Mouse (Mus musculus) intestine, embryonic 16.5 days (tissue): ENCODE data around the gene Clint1. TPM values are rescaled to one million over a fixed set of nuclear protein-coding genes. Genes with fewer than 3 reads are reported as not detected.

Source experiments
- ATAC-seq: fragments of 200-750 bp; cut with Nextera tagmentation; 2 replicates; pipeline ENCODE4 v1.8.0; 2017; ENCODE audit warnings: moderate TSS enrichment, moderate library complexity
- H3K27ac ChIP-seq: fragments of 300-500 bp; sonication (generic); 2 replicates; pipeline ENCODE4 v1.5.1; 2014; ENCODE audit warnings: mild to moderate bottlenecking, low read length
- H3K27me3 ChIP-seq: fragments of 300-500 bp; sonication (generic); replicated peaks from 2 replicates; pipeline ENCODE4 v1.6.1; 2014; ENCODE audit warnings: low read length, control low read depth, mixed read lengths; ENCODE audit not compliant: control insufficient read depth, insufficient read depth
- H3K36me3 ChIP-seq: fragments of 300-500 bp; sonication (generic); 2 replicates; pipeline ENCODE4 v1.6.1; 2014; ENCODE audit warnings: low read length, control low read depth; ENCODE audit not compliant: control insufficient read depth, insufficient read depth
- H3K4me1 ChIP-seq: fragments of 300-500 bp; sonication (generic); 2 replicates; pipeline ENCODE4 v1.6.1; 2014; ENCODE audit warnings: low read length, control low read depth, mixed read lengths; ENCODE audit not compliant: control insufficient read depth, insufficient read depth
- H3K4me2 ChIP-seq: fragments of 300-500 bp; sonication (generic); 2 replicates; pipeline ENCODE4 v1.6.1; 2014; ENCODE audit warnings: low read depth, low read length, control low read depth
- H3K4me3 ChIP-seq: fragments of 300-500 bp; sonication (generic); 2 replicates; pipeline ENCODE4 v1.5.1; 2014; ENCODE audit warnings: mild to moderate bottlenecking, low read length
- H3K9ac ChIP-seq: fragments of 300-500 bp; sonication (generic); 2 replicates; pipeline ENCODE4 v1.6.1; 2014; ENCODE audit warnings: low read depth, low read length
- H3K9me3 ChIP-seq: fragments of 300-500 bp; sonication (generic); 2 replicates; pipeline ENCODE4 v1.6.1; 2016; ENCODE audit warnings: low read length, control low read depth; ENCODE audit not compliant: control insufficient read depth
- WGBS: fragments of 180-500 bp; shearing (Covaris S2); extraction: QIAGEN DNeasy Blood & Tissue Kit; methylation state at CpG from one replicate; pipeline ENCODE4 v1.1.7; 2014; 5-methylcytosine and 5-hydroxymethylcytosine counted together
- polyA plus RNA-seq: library from polyadenylated mRNA; unstranded; fragments of >200 nt; fragmentation: Nextera tagmentation; extraction: Ambion mirVana; gene quantifications from 2 replicates; pipeline ENCODE4 v1.2.1, GENCODE M21; 2015

Gene Clint1
- polyA plus RNA-seq, 1 experiment from 2014 or later: 101 TPM

DNA sequence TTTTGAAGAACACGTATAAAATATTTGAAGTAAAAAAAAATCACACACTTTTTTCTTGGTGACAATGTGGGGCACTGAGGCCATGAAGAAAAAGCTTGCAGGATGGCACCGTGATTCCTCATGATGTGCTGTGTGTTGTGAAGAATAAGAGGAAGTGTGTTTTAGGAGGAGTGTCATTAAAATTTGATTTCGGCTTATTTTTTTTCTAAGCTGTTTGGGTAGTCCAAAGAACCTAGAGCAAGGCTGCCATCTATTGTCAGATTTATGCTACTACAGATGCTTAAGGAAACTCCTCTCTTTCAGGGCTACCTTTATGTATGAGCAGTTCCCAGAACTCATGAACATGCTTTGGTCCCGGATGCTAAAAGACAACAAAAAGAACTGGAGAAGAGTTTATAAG is 32.2 kb downstream of the Clint1 start:
- H3K36me3 ChIP-seq: 0 out of 2 replicates have a peak, but pooled peaks cover 4% of the 10 kb centered on the region
- no peak overlapping the region for H3K9ac ChIP-seq
- H3K27ac ChIP-seq: no peak overlapping the region
- H3K9me3 ChIP-seq: no peaks in the 10 kb centered on the region
- no peaks in the 10 kb centered on the region for H3K27me3 ChIP-seq
- H3K4me3 ChIP-seq: no peak overlapping the region
- H3K4me2 ChIP-seq: no peak overlapping the region
- peaks cover 20% of the 10 kb centered on the region for H3K4me1 ChIP-seq
- 47% methylated on average over 4 of the region's 4 CpGs for WGBS
- no peak for ATAC-seq

- Histone ChIP-seq H3K4me2 (no peak overlapping the region), H3K4me3 (no peak overlapping the region), H3K4me1 (peaks cover 15% of the 10 kb centered on the region), H3K9ac (no peak overlapping the region), H3K36me3 (0 out of 2 replicates have a peak, but pooled peaks cover 8% of the 10 kb centered on the region), H3K27me3 (no peaks in the 10 kb centered on the region), H3K27ac (no peak overlapping the region), H3K9me3 (no peaks in the 10 kb centered on the region)
- no peak for ATAC-seq
- WGBS: 85% methylated on average over 5 of the region's 5 CpGs
These were observed 33.9 kb downstream of the Clint1 start for GRCm38 (mm10) chr11:45885606-45886230.

- H3K36me3 ChIP-seq: peaks cover 10% of the 10 kb centered on the region; the same call in 1 of the 2 replicates
- H3K4me2 ChIP-seq: no peak overlapping the region
- peaks cover 11% of the 10 kb centered on the region for H3K4me1 ChIP-seq
- no peaks in the 10 kb centered on the region for H3K9me3 ChIP-seq
- ATAC-seq: no peak
- H3K27ac ChIP-seq: no peak overlapping the region
- no peak overlapping the region for H3K4me3 ChIP-seq
- H3K9ac ChIP-seq: no peak overlapping the region
- no peaks in the 10 kb centered on the region for H3K27me3 ChIP-seq
- 87% methylated on average over 5 of the region's 5 CpGs for WGBS
These were observed 34.7 kb downstream of the Clint1 start for GRCm38 (mm10) chr11:45886596-45886995.

DNA sequence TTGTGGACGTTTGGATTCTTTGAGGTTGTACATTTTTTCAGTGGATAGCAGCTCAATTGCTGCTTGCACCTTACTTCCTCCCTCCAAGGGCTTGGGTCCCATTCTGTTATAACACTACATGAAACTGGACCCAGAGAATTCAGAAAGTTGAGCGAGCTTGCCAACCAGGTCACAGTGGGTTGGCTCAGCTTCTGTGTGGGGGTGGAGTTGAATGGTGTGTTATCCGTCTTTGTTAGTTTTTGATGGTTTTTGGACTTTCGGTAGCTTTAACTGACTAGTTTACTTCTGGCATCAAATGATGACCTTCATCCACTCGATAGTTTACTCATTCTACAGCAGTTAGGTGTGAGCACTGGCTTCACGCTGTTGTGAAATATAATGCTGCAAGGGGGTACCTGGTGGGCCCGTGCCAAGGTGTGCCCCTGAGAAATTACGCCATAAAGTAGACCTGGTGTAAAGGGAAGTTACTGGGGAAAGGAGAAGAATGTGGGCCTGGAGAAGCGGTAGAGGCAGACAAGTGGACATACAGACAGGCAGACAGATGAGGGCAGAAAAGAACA is 36.7 kb downstream of the Clint1 start:
- Histone ChIP-seq H3K4me3 (no peak overlapping the region), H3K36me3 (peaks cover 13% of the 10 kb centered on the region), H3K27ac (no peak overlapping the region)

GRCm38 (mm10) chr11:45889981-45890380 is 38.1 kb downstream of the Clint1 start:
- Histone ChIP-seq H3K9ac (no peak overlapping the region), H3K27ac (no peak overlapping the region), H3K4me3 (no peak overlapping the region), H3K4me2 (no peak overlapping the region), H3K9me3 (no peaks in the 10 kb centered on the region), H3K27me3 (no peaks in the 10 kb centered on the region), H3K4me1 (no peaks in the 10 kb centered on the region), H3K36me3 (peaks cover 23% of the 10 kb centered on the region)
- ATAC-seq: no peak
- WGBS: 78% methylated on average over 3 of the region's 3 CpGs

More for the DNA sequence above, 36.7 kb downstream of the Clint1 start:
- Histone ChIP-seq H3K9me3 (no peaks in the 10 kb centered on the region), H3K4me1 (peaks cover 1% of the 10 kb centered on the region; the same call in 1 of the 2 replicates), H3K4me2 (no peak overlapping the region), H3K27me3 (no peaks in the 10 kb centered on the region), H3K9ac (no peak overlapping the region)
- no peak for ATAC-seq
- WGBS: 83% methylated on average over 9 of the region's 9 CpGs

DNA sequence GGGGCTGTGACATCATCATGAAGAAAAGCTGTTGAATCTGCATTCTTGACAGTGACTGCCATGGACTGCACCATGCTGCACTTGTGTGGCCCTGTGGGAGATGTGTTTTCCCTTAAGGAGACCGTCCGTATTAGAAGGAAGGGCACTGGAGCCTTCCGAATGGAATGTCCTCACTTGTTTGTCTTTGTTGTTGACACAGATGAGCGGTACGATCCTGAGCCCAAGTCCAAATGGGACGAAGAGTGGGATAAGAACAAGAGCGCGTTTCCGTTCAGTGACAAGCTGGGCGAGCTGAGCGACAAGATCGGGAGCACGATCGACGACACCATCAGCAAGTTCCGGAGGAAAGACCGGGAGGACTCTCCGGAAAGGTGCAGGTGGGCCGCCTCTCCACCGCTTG is 38.6 kb downstream of the Clint1 start:
- Histone ChIP-seq H3K9me3 (no peaks in the 10 kb centered on the region), H3K4me1 (no peaks in the 10 kb centered on the region), H3K27ac (no peak overlapping the region), H3K9ac (no peak overlapping the region), H3K36me3 (peaks cover 22% of the 10 kb centered on the region), H3K27me3 (no peaks in the 10 kb centered on the region), H3K4me2 (no peak overlapping the region), H3K4me3 (no peak overlapping the region)
- ATAC-seq: no peak
- 81% methylated on average over 20 of the region's 20 CpGs for WGBS

DNA sequence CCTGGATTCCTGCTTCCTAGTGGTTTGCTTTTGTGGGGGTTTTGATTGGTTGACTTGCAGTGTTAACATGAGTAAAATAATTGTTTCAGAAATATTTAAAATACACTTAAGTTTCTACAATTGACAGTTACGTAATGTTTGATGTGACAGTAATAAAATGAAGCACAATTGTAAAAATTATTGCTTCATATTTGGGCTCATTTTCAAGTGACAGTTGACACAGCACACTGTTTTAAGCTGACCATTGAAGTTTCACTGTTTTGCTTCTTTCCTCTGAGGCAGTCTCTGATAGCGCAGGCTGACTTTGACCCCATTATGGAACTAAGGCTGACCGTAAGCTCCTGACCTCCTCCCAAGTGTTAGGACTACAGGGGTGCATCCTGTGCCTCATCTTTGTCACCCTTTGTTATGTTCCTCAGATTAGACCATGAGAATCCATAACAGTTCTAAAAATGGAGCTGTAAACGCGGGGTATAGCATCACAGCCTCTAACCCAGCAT is 41.1 kb downstream of the Clint1 start:
- no peak overlapping the region for H3K9ac ChIP-seq
- H3K4me1 ChIP-seq: no peaks in the 10 kb centered on the region
- H3K4me2 ChIP-seq: no peak overlapping the region
- no peak overlapping the region for H3K27ac ChIP-seq
- H3K9me3 ChIP-seq: no peaks in the 10 kb centered on the region
- 92% methylated on average over 5 of the region's 5 CpGs for WGBS
- no peak for ATAC-seq
- no peak overlapping the region for H3K4me3 ChIP-seq
- peaks cover 20% of the 10 kb centered on the region for H3K36me3 ChIP-seq
- H3K27me3 ChIP-seq: no peaks in the 10 kb centered on the region

GRCm38 (mm10) chr11:45897392-45897791 is 45.5 kb downstream of the Clint1 start:
- H3K36me3 ChIP-seq: peaks cover 16% of the 10 kb centered on the region
- no peak overlapping the region for H3K4me2 ChIP-seq
- no peaks in the 10 kb centered on the region for H3K9me3 ChIP-seq
- no peaks in the 10 kb centered on the region for H3K27me3 ChIP-seq
- no peak overlapping the region for H3K9ac ChIP-seq
- H3K4me3 ChIP-seq: no peak overlapping the region
- ATAC-seq: no peak
- H3K4me1 ChIP-seq: no peaks in the 10 kb centered on the region
- WGBS: 86% methylated on average over 2 of the region's 2 CpGs
- no peak overlapping the region for H3K27ac ChIP-seq

DNA sequence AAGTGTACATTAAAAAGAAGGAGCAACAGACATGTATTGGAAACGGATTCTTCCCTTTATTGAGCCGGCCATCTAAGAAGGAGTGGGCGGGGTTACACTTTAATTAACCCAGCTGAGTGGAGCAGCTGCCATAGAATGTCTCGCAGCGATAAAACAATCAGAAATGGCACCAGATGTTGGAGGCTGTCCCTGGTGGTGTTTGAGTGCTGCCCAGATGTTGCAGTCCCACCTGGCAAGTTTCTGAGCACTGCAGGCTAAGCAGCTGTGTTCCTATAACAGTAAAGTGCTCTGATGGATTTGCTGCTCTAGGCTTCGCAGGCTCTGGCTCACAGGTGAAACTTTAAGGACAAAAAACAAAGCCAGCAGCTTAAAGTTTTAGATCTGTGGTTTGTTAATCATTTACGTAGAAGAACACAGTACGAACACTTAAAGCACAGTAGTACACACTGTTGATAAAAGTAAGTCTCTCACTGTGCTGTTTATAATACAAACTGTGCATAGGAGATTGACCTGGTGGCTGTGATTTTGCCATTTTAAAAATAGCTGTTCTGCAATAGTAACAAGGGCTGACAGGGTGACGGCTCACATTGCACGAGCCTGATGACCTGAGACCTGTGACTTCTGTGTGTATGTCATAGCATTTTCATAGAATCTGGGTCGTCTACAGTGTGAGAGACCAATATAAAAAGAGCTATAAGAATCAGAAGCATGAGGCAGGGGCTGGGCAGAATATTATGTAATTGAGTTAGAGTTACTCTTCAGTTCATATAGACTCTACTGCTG is 48.6 kb downstream of the Clint1 start:
- Histone ChIP-seq H3K4me2 (no peak overlapping the region), H3K36me3 (peaks cover 5% of the 10 kb centered on the region), H3K27ac (no peak overlapping the region), H3K27me3 (no peaks in the 10 kb centered on the region), H3K9ac (no peak overlapping the region), H3K4me3 (no peak overlapping the region), H3K4me1 (no peaks in the 10 kb centered on the region), H3K9me3 (no peaks in the 10 kb centered on the region)
- ATAC-seq: peak; percentile 73
- 63% methylated on average over 11 of the region's 11 CpGs for WGBS
